Mouse (Mus musculus) E14TG2a.4 (cell line): ENCODE data around the gene Synj1.
A peak's percentile ranks its signal among the peaks of the same experiment; 100 is the strongest.

ENCODE experiments used
- H3K27me3 ChIP-seq: 2 replicates; pipeline ENCODE4 v1.6.1; 2014; ENCODE audit warnings: low read length, control low read depth; ENCODE audit not compliant: insufficient read depth
- H3K36me3 ChIP-seq: 2 replicates; pipeline ENCODE4 v1.6.1; 2014; ENCODE audit warnings: low read length, control low read depth; ENCODE audit not compliant: insufficient read depth
- H3K4me1 ChIP-seq: replicated peaks from 2 replicates; pipeline ENCODE4 v1.6.1; 2014; ENCODE audit warnings: low read depth, low read length, control low read depth
- H3K4me3 ChIP-seq: replicated peaks from 2 replicates; pipeline ENCODE4 v1.5.1; 2014; ENCODE audit warnings: mild to moderate bottlenecking, low read length
- H3K9me3 ChIP-seq: 2 replicates; pipeline ENCODE4 v1.6.1; 2014; ENCODE audit warnings: low read length, control low read depth
- CTCF ChIP-seq: conservative IDR thresholded peaks from 2 replicates; pipeline ENCODE4 v1.5.1; 2014; ENCODE audit warnings: low read length
- NANOG ChIP-seq: IDR thresholded peaks from 2 replicates; pipeline ENCODE4 v1.6.1; 2014; ENCODE audit warnings: borderline replicate concordance, low read length, mixed read lengths
- POU5F1 ChIP-seq: IDR thresholded peaks from 2 replicates; pipeline ENCODE4 v1.6.1; 2014; ENCODE audit warnings: low read length, borderline replicate concordance

Synj1 gene

DNA sequence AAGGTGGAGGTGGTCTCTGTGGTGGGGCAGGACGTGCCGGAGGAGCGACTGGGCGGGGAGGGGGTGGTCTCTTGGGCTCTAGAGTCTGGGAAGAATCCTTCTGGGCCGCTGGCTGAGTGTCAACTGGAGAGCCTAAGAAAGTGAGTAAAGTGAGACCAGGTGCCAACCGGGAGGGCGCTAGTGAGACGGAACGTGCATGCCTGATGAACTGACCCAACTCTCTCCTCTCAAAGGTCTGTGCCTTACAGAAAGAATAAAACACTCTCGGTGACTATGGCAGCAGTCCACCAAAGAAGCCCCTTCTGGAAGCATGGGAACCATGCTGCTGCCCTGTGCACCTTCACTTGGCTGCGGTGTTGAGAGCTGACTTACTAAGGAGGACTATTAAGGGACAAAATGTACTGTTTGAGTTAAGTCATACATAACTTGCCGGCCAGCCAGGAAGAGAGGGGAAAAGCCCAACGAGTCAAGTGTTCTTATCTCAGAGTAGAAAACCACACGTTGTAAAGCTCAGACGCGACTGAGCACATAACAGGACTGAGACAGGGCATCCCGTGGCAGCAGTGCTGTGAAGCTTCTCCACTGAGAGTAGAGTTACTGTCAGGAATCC, 60.6 kb downstream of the Synj1 start:
- H3K27me3 ChIP-seq = no peaks in the 10 kb centered on the region
- H3K9me3 ChIP-seq = no peaks in the 10 kb centered on the region
- TF ChIP-seq NANOG (no peak), CTCF (no peak), POU5F1 (no peak)
- 0 out of 2 replicates have a peak, but pooled peaks cover 8% of the 10 kb centered on the region for H3K4me1 ChIP-seq
- peaks cover 5% of the 10 kb centered on the region; the same call in 1 of the 2 replicates for H3K36me3 ChIP-seq
- no peak overlapping the region for H3K4me3 ChIP-seq

- no peaks in the 10 kb centered on the region for H3K4me1 ChIP-seq
- TF ChIP-seq POU5F1 = no peak
- no peak for TF ChIP-seq NANOG
- no peak for TF ChIP-seq CTCF
- peaks cover 14% of the 10 kb centered on the region for H3K36me3 ChIP-seq
Measured at GRCm38 (mm10) chr16:90946977-90947376, 64.1 kb downstream of the Synj1 start.

DNA sequence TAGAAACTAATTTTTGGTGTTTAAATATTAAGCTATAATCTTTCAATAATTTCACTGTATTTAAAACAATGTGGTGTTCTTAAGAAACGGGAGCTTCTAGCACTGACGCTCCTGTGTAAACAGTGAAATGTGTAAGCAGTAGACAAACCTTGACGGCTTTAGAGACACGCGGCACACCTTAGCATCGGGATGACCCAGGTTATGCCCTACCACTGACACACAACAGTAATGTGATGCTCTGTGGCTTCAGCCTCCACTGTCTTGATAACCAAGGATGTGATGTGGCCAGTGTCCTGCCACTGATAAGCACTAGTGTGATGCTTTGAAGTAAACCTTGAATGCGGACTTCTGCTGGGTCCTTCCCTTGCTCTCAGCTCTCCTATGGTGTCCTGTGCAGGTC, 69.9 kb downstream of the Synj1 start:
- Histone ChIP-seq H3K36me3 (peaks cover 17% of the 10 kb centered on the region), H3K9me3 (no peaks in the 10 kb centered on the region), H3K4me3 (no peak overlapping the region), H3K27me3 (no peaks in the 10 kb centered on the region), H3K4me1 (no peaks in the 10 kb centered on the region)
- TF ChIP-seq NANOG = no peak
- no peak for TF ChIP-seq POU5F1
- no peak for TF ChIP-seq CTCF

More at GRCm38 (mm10) chr16:90946977-90947376, 64.1 kb downstream of the Synj1 start:
- H3K9me3 ChIP-seq = no peaks in the 10 kb centered on the region
- no peak overlapping the region for H3K4me3 ChIP-seq
- H3K27me3 ChIP-seq = no peaks in the 10 kb centered on the region

DNA sequence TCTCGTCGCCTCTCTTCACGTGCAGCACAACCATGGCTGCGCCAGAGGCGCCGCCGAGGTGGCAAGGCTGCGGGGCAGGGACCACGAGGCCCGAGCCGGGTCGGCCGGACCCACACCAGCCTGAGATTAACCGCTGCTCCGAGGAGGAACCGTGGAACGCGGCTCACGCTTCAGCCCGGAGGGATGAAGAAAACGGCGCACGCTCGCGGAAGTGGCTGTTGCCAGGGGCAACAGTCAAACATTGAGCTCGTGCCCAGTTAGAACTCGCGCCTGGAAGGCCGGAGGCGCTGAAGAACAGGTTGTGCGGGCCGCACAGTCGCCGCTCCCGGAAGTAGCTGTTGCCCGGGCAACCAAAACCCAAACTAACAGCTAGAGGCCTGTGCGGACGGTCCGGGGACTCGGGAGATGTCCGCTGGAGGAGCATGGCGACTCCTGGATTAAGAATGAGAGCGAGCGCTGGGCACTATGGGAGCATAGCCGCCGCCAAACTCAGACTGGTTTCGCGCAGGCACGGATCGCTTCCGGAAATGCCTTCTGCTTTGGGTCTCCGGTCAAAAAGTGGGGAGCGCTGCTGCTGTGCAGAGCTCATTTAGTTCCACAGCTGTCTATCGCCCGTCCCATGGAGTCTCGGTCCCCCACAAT, 76.3 kb downstream of the Synj1 start, which contains the start of gene Cfap298:
Gene Cfap298 (minus strand): TSS at position 428 of the 642 bp plus-strand sequence.
- Histone ChIP-seq H3K27me3 (no peaks in the 10 kb centered on the region), H3K9me3 (no peaks in the 10 kb centered on the region), H3K4me3 (peak within 1 kb of the TSS; percentile 93), H3K36me3 (peaks cover 31% of the 10 kb centered on the region), H3K4me1 (peaks cover 11% of the 10 kb centered on the region)
- TF ChIP-seq POU5F1 = no peak
- TF ChIP-seq CTCF = no peak
- TF ChIP-seq NANOG = no peak

DNA sequence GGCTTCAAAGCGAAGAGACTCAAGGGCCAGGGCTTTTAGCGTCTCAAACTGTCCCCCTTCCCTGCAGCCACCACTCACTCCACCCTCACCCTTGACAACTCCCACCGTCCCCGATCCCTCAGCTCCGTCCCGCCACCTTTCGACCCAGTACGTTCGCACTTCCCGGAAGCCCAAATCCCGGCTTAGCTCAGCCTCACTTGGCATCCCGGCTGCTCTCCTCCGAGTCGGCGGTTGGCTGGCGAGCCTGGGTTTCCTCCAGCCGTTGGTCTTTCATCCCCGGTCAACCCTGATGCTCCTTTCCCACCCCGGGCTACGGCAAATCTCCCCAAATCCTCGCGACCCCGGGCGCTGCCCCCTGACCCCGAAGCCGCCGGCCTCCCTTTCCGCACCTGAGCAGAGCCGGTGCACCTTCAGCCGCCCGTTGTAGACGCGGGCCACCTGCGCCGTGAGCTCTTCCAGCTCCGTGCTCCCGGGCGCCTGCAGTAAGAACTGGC, 76.9 kb downstream of the Synj1 start:
- H3K9me3 ChIP-seq = no peaks in the 10 kb centered on the region
- peaks cover 35% of the 10 kb centered on the region for H3K36me3 ChIP-seq
- TF ChIP-seq POU5F1 (no peak), NANOG (no peak), CTCF (no peak)
- peaks cover 15% of the 10 kb centered on the region for H3K4me1 ChIP-seq
- H3K4me3 ChIP-seq = peak overlapping the region; percentile 93
- H3K27me3 ChIP-seq = no peaks in the 10 kb centered on the region

DNA sequence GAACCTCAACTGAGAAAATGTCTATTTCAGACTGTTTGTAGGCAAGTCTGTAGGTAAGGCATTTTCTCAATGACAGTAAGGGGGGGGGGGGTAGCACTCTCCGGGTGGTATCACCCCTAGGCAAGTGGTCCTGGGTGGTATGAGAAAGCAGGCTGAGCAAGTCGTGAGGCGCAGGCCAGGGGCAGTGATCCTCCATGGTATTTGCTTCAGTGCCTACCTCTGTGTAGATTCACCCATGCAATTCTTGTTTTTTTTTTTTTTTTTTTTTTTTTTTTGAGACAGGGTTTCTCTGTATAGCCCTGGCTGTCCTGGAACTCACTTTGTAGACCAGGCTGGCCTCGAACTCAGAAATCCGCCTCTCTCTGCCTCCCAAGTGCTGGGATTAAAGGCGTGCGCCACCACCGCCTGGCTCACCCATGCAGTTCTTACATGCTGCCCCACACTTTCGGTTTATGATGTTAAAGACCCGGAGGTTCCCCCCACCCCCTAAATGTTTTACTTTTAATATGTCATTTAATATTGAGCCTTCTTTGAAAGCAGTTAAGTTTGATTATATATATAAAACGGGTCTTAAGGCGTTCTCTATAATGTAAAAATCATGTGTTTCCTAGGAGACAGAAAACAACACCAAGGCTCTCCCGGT, 77.5 kb downstream of the Synj1 start:
- Histone ChIP-seq H3K4me1 (peaks cover 18% of the 10 kb centered on the region), H3K4me3 (peak overlapping the region; percentile 93), H3K9me3 (no peaks in the 10 kb centered on the region), H3K36me3 (peaks cover 40% of the 10 kb centered on the region), H3K27me3 (no peaks in the 10 kb centered on the region)
- TF ChIP-seq NANOG (no peak), CTCF (no peak), POU5F1 (no peak)

DNA sequence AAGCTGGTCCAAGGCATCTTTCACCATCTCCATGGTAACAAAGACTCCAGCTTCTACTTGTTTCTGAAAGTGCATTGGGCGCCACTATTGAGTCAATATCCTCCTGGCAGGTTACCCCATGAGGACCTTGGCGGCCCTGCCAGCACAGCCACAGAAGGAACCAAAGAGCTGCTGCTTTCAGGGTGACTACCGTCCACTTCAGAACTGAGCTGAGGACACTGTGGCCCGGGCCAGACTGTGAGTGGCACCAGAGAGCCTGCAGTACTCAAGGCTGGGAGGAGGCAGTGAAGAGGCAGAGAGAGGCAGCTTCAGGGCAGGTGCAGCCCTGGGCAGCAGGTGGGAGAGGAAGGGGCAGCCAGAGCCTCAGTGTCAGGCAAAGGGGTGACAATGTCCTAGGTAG, 83.7 kb downstream of the Synj1 start:
- no peaks in the 10 kb centered on the region for H3K27me3 ChIP-seq

GRCm38 (mm10) chr16:90925461-90925860, 85.6 kb downstream of the Synj1 start:
- TF ChIP-seq NANOG (no peak), CTCF (peak; percentile 58), POU5F1 (no peak)
- Histone ChIP-seq H3K4me1 (peaks cover 25% of the 10 kb centered on the region), H3K9me3 (no peaks in the 10 kb centered on the region), H3K27me3 (no peaks in the 10 kb centered on the region), H3K4me3 (0 out of 2 replicates have a peak overlapping the region, but pooled peaks have one; percentile 52), H3K36me3 (peaks cover 47% of the 10 kb centered on the region)

More for the DNA sequence above, 83.7 kb downstream of the Synj1 start:
- no peak for TF ChIP-seq NANOG
- no peak for TF ChIP-seq POU5F1
- TF ChIP-seq CTCF = no peak
- no peak overlapping the region for H3K4me3 ChIP-seq
- H3K9me3 ChIP-seq = no peaks in the 10 kb centered on the region
- H3K36me3 ChIP-seq = peaks cover 57% of the 10 kb centered on the region
- H3K4me1 ChIP-seq = peaks cover 30% of the 10 kb centered on the region
